Mouse (Mus musculus) liver, adult 10 weeks (tissue): ENCODE data around the gene Sypl2. TPM values are rescaled to one million over a fixed set of nuclear protein-coding genes. Genes with fewer than 3 reads are reported as not detected.

Source experiments
- polyA plus RNA-seq: library from polyadenylated mRNA; stranded (reverse); fragments of 350-450 nt; fragmentation: Illumina TruSeq; extraction: RNeasy Lipid Tissue Mini Kit (QIAGEN cat#74804); gene quantifications from one replicate; pipeline ENCODE4 v1.2.3, GENCODE M21; 2014; ENCODE audit warnings: low read depth, low replicate concordance

Sypl2 gene
- not detected for polyA plus RNA-seq

DNA sequence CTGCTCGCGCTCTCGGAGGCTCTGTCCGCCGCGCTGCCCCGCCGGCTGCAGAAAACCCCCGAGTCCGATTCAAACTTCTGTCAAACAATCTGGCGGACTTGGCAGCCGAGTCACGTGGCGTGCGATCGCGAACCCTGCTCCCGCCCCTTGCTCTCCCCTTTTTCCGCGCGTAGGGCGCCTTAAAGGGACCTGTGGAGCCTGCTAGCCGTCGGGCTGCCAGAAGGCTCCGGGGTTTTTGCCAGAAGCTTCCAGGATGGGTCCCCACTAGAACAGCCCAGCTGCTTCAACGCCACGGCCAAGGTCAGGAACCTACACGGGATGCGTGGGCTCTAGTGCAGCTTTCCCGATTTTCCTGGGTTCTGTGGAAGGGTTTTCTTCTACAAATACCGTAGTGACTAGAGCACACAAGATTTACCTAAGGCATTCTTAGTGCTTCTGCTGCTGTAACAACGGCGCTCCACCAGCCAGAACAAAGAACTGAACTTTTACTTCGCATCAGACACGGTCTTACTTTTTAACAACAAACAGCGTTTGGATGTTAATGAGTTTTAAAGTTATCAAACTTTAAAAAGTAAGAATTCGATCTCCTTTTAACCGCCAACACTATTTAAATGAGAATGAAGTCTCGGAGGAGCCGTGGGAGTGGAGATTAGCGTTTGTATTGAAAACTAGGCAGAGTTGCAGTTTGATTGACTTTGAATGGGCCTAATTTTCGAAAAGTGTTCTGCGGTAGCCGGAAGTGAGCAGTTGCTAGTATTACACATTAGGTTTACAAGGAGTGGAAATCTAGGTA lies at the start of gene Sypl2:
Gene Sypl2 (minus strand): TSS at position 91 of the 793 bp plus-strand sequence.

DNA sequence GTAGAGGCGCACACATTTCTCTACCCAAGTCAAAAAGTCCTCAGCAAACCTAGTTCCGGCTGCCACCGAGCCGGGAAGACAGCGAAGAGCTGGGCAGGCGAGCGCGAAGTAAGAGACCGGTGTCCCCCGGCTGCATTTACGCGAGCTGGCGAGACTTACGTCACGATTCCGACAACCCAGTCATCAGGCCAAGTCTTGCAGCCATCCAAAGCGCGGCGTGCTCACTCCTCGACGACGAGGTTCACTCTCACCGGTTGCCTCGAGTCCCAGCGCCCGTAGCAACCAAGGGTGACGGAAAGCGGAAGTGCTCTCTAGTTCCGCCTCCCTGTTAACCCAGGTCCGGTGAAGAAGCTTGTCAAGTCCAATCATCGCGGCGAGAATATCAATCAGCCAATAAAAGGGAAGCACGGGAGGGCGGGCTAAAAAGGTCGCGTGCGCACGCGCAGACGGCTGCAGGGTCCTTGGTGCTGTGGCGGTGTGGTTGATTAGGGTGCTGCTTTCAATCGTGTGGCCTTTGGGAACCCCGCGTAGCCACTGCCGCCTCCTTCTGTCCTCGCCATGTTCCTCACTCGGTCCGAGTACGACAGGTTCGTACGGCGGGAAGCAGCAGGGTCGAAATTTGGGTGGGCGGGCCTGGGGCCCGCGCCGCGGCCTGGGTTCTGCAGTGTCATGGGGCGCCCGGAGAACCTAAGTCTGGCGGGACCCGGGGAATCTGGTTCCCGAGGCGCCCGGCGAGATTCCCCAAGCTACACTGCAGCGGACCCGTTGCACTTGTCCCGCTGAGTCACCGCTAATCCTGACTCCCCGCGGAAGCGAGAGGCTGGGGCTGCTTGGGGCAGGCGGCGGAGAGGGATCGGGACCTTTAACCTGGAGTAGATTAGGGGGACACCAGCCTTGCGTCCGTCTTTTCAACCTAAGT lies 30.5 kb upstream of the Sypl2 start, which contains the start of gene Psma5:
Gene Psma5 (plus strand): TSS at position 208 of the 919 bp plus-strand sequence.

DNA sequence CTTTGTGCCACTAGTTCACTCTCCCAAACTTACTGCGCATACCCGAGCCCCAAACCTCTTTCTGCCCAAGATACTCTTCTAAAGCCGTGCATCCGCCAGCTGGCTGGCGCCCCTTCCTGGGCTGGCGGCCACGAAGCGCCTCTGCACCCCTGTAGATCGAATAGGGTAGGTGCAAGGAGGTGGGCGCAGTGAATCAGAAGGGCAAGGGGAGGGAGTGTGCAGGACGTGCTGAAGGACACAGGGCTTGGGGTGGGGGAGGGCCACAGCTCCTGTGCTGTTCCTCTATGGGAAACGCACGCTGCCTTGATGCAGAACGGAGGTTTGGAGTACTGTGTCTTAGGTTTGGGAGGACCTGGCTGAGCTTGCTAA lies 15.7 kb downstream of the Sypl2 start, which contains the start of gene Atxn7l2:
Gene Atxn7l2 (minus strand): TSS at position 164 of the 369 bp plus-strand sequence.

DNA sequence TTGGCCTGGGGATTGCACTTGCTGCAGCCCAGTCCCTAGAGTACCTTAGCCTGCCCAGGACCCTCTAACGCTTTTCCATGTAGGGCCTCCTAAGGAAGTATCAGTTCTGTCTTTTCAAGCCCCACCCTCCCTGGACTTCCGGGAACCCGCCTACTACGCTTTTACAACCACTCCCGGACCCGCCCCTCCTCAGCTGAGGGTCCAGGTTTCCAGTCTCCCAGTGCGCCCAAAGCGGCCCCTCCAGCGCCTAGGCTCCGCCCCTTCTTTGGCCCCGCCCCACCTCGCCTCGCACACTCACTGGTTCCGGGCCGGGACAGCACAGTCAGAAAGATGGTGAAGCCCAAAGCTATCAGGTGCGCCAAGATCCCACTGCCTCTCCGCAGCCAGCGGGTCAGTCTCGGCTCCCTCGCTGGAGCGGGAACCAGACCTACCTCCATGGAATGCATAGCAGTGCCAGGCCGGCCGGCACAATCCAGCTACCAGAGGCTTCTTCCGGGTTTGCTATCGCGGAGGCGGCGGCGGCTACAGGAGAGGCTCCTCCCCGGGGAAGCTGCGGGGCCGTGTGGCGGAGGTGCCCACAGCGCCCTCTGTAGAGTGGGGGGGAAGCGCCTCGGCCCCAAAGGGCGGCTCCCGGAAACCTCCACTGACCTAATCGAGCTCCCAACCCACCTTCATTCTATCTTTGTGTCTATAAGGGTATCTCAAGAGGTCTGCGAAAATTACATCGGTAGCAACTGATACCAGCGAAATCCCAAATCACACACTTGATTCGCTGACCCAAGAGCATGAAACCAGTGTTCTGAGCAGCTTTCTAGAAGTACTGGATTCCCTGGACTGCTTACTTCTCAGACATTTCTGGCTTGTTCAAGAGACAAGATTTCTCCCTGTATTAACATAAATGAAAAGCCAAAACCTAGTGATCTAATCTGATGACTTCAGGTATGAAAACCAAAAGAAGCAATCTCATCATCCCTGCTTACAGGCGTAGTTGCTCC lies 25.8 kb downstream of the Sypl2 start, which contains the start of gene Cyb561d1:
Gene Cyb561d1 (minus strand): TSS at position 884 of the 995 bp plus-strand sequence.

DNA sequence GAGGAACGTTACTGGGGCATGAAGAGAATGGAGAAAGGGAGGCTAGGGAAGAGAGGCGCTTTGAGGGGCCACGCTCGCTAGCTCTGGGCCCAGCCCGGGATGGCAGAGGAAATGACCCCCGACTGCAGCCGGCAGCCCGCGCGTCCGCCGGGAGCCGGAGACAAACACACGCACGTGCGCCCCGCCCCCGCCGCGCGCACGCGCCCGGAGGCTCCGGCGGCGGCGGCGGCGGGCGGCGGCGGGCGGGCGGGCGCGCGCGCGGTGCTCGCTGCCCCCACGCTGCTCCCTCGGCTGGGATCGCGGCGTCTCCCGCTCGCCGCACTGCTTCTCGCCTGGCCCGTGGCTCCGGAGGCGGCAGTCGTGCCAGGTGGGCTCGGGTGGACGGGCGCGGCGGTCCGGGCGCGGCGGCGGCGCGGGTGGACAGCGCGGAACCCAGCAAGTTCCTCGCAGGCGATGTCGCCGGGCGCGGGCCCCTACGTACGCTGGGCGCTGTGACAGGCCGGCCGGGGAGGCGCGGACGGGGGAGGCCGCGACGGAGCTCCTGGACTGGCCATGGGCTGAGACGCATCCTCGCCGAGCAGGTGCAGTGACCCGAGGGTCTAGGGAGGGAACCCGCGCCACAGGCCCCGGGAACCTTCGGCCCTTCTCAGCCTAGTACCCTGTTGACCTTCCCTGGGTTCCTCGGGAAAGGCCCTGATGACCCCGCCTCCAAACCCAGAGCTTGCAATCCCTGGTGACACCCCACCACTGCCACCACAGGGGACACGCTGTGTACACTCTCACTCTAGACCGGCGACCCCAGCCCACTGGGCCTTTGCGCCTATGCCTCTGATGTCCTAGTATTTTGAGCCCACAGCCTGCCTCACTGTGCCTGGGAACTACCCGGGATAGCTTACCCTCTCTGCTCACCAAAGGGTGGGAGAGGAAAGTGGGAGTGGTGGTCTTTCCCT lies 40.1 kb downstream of the Sypl2 start, which contains the start of gene Amigo1:
Gene Amigo1 (plus strand): TSS at position 238 of the 950 bp plus-strand sequence.

Other genes with a start within 250 kb of the Sypl2 start
- 81.4 TPM for gene Gstm2, start 240.2 kb downstream of the Sypl2 start, polyA plus RNA-seq
- gene Gstm1, start 208.7 kb downstream of the Sypl2 start, polyA plus RNA-seq, result 506 TPM
- 25.8 TPM for gene Gstm4, start 181.8 kb downstream of the Sypl2 start, polyA plus RNA-seq
- 6.4 TPM for gene Ampd2, start 140.0 kb downstream of the Sypl2 start, polyA plus RNA-seq
- gene Gnat2, start 133.9 kb downstream of the Sypl2 start, polyA plus RNA-seq, result 0.95 TPM
- 137 TPM for gene Gnai3, start 80.5 kb downstream of the Sypl2 start, polyA plus RNA-seq
- not detected for gene Gpr61, start 71.8 kb downstream of the Sypl2 start, polyA plus RNA-seq
- 2.5 TPM for gene Amigo1, start 40.3 kb downstream of the Sypl2 start, polyA plus RNA-seq
- 2.0 TPM for gene Cyb561d1, start 25.4 kb downstream of the Sypl2 start, polyA plus RNA-seq
- gene Atxn7l2, start 15.7 kb downstream of the Sypl2 start, polyA plus RNA-seq, result not detected
- gene Psma5, start 30.3 kb upstream of the Sypl2 start, polyA plus RNA-seq, result 96.0 TPM
- gene Sort1, start 57.4 kb upstream of the Sypl2 start, polyA plus RNA-seq, result 5.6 TPM
- not detected for gene Mybphl, start 138.3 kb upstream of the Sypl2 start, polyA plus RNA-seq
- gene Psrc1, start 157.2 kb upstream of the Sypl2 start, polyA plus RNA-seq, result not detected
- gene Celsr2, start 188.9 kb upstream of the Sypl2 start, polyA plus RNA-seq, result not detected
- gene Sars, start 218.6 kb upstream of the Sypl2 start, polyA plus RNA-seq, result 12.8 TPM